Mouse (Mus musculus): ENCODE measurements at regions not wholly inside any gene's neighbourhood (a gene's known extent, or its start where the extent isn't known, plus 50 kb on each side); places are given as distances from the start of the nearest gene placed in this dataset.

DNA sequence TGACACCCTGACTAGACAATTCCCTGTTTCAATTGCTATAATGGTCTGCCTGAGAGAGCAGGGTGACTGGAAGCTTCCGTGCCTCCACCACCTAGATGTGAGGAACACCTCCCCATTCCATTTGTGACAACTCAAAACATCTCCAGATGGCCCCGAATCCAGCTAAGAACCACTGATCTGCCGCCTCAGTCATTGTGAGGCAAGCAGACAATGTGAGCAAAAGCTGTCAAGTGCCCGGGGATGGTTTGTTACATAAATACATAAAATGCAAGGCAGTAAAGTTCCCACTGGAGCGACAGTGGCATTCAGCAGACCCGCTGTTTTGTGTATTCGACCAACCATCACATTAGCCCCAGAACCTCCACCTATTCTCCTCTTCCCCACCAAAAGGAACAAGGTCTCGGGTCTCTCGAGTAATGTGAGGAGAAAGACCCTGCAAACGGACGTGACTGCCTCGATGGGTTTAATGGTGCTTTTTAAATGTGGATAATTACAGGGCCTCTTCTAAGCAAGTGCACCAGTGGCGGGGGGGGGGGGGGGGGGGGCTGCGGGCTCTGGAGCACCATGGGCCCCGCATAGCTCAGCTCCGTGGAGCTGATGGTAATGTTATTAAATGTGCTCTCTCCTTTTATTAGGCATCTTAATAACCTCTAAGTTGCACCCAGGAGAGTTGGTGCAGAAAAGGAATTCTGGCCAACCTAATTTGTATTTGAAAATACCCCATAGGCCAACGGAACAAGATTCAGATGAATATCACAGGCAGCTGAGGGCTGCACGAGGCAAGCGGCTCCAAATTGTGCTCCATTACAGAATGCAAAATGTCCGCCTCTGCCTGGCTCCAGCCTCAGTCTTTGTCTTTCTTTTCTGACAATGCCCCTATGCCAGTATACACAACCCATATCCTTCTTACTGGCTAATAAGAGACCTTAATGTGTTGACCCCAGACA is 360.6 kb upstream of the Clint1 start:
- H3K27me3 ChIP-seq (ENCODE audit: control insufficient read depth, insufficient read depth, low read length) = no peaks in the 10 kb centered on the region
- H3K4me1 ChIP-seq (replicated peaks; ENCODE audit: control insufficient read depth, insufficient read depth, low read length) = no peaks in the 10 kb centered on the region
- WGBS = 76% methylated on average over 20 of the region's 20 CpGs
- TF ChIP-seq CTCF (IDR thresholded peaks at IDR 0.05; ENCODE audit: borderline replicate concordance, control insufficient read depth, extremely low read depth, insufficient read depth, low read length, poor library complexity) (no peak), POLR2A (IDR thresholded peaks at IDR 0.05; ENCODE audit: control insufficient read depth, extremely low read depth, insufficient read depth, low read length, poor library complexity) (no peak)
- no peaks in the 10 kb centered on the region for H3K36me3 ChIP-seq (ENCODE audit: control insufficient read depth, insufficient read depth, low read length)
- H3K27ac ChIP-seq (ENCODE audit: control insufficient read depth, insufficient read depth, low read length) = no peak overlapping the region
- DNase-seq = no peak
- no peak overlapping the region for H3K4me3 ChIP-seq (ENCODE audit: control insufficient read depth, insufficient read depth, low read length)

DNA sequence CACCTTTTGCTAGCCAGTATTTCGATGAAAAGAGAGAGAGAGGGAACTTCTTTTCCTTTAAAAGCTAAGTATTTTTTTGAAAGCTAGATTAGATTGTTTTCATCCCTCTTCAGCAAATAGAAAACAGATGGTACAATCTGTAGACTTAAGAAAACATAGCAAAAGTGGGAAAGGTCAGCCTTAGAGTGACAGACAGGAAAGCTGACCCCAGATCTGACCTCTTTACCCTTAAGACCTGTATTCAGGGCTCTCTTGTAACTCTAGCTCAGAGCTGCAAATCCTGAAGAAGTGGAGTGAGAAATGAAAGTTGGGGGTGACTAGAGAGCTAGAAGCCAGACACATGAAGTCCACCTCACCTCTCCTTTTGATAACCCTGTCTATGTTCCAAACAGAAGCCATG is 356.6 kb upstream of the Clint1 start:
- Histone ChIP-seq H3K27ac (ENCODE audit: control insufficient read depth, insufficient read depth, low read length) (no peak overlapping the region), H3K4me1 (replicated peaks; ENCODE audit: control insufficient read depth, insufficient read depth, low read length) (no peaks in the 10 kb centered on the region), H3K36me3 (ENCODE audit: control insufficient read depth, insufficient read depth, low read length) (no peaks in the 10 kb centered on the region), H3K27me3 (ENCODE audit: control insufficient read depth, insufficient read depth, low read length) (no peaks in the 10 kb centered on the region), H3K4me3 (ENCODE audit: control insufficient read depth, insufficient read depth, low read length) (no peak overlapping the region)
- 58% methylated on average over 1 of the region's 1 CpGs for WGBS
- DNase-seq = no peak
- TF ChIP-seq CTCF (IDR thresholded peaks at IDR 0.05; ENCODE audit: borderline replicate concordance, control insufficient read depth, extremely low read depth, insufficient read depth, low read length, poor library complexity) = no peak
- no peak for TF ChIP-seq POLR2A (IDR thresholded peaks at IDR 0.05; ENCODE audit: control insufficient read depth, extremely low read depth, insufficient read depth, low read length, poor library complexity)

DNA sequence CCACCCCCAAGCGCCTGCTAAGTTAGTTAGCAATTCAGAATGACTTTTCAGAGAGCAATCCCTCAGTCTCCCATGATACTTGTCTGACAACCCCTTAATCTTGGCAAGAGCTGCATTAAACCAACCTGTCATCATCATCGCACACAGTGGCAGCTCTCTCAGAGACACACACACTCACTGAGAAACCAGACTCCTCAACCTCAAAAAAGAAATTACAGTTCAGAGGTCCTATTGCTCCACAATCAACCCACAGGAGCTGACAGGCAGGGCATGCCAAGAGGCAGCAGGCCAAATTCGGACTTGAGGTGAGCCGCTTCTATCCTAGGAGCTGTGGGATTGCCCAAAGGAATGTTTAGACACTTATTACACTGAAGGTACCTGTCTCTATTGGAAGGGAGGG is 343.3 kb upstream of the Clint1 start:
- Histone ChIP-seq H3K4me3 (ENCODE audit: control insufficient read depth, insufficient read depth, low read length) (no peak overlapping the region), H3K27ac (ENCODE audit: control insufficient read depth, insufficient read depth, low read length) (no peak overlapping the region), H3K27me3 (ENCODE audit: control insufficient read depth, insufficient read depth, low read length) (no peaks in the 10 kb centered on the region), H3K4me1 (replicated peaks; ENCODE audit: control insufficient read depth, insufficient read depth, low read length) (no peaks in the 10 kb centered on the region), H3K36me3 (ENCODE audit: control insufficient read depth, insufficient read depth, low read length) (no peaks in the 10 kb centered on the region)
- DNase-seq = no peak
- 78% methylated on average over 4 of the region's 4 CpGs for WGBS
- TF ChIP-seq CTCF (IDR thresholded peaks at IDR 0.05; ENCODE audit: borderline replicate concordance, control insufficient read depth, extremely low read depth, insufficient read depth, low read length, poor library complexity) (no peak), POLR2A (IDR thresholded peaks at IDR 0.05; ENCODE audit: control insufficient read depth, extremely low read depth, insufficient read depth, low read length, poor library complexity) (no peak)

DNA sequence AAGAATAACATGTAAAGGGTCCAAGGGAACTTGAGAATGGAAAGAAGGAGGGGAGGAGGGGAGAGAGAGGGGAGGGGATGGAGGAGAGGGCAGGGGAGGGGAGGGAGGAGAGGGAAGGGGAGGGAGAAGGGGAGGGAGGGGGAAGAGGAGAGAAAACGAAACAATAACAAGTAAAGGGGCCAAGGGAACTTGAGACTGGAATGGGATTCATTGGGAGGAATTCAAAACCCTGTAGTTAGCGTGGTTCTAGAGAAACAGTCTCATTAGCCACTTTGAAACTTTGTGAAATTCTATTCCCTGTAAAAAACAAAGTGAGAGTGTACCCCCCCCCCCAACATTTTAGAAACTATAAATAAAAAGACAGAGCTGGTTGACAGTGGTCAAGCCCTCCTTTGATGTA is 342.6 kb upstream of the Clint1 start:
- 63% methylated on average over 2 of the region's 2 CpGs for WGBS
- Histone ChIP-seq H3K4me3 (ENCODE audit: control insufficient read depth, insufficient read depth, low read length) (no peak overlapping the region), H3K36me3 (ENCODE audit: control insufficient read depth, insufficient read depth, low read length) (no peaks in the 10 kb centered on the region), H3K27ac (ENCODE audit: control insufficient read depth, insufficient read depth, low read length) (no peak overlapping the region), H3K4me1 (replicated peaks; ENCODE audit: control insufficient read depth, insufficient read depth, low read length) (no peaks in the 10 kb centered on the region), H3K27me3 (ENCODE audit: control insufficient read depth, insufficient read depth, low read length) (no peaks in the 10 kb centered on the region)
- TF ChIP-seq POLR2A (IDR thresholded peaks at IDR 0.05; ENCODE audit: control insufficient read depth, extremely low read depth, insufficient read depth, low read length, poor library complexity) (no peak), CTCF (IDR thresholded peaks at IDR 0.05; ENCODE audit: borderline replicate concordance, control insufficient read depth, extremely low read depth, insufficient read depth, low read length, poor library complexity) (no peak)
- no peak for DNase-seq

DNA sequence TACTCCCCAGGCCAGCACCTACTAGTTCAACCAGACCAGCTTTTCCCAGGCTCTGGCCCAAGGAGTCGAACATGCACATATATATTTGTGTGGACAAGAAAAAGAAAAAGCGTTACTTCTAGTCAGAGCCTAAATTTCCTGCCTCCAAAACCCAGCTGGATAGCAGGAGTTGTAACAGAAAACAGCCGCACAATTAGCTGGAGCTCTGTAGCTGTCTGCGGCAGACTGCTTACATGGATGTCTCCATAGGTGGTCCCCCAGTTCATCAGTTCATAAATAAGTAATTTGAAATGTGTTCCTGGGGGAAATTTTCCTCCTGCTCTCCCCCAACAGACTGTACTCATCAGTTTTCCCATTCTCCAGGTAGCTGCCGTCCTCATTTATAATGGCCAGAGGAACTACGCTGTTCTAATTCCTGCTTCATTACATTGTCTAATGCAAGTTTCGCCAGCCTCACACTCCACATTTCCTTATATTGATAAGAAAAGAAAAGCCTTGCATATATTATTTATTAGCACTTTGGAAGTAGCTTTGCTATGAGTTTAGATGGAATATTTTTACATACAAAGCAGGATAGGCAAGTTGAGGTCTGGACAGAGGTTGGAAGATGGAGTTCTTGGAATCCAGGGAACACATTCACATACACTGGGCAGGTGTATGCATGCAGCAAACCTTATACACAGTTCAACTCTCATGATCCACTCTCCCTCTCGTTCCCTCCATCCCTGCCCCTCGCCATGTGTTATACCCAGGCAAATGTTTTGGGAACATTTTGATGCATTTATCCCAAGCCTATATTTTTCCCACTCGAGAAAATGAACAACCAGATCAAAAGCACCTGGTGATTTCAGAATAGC is 337.2 kb upstream of the Clint1 start:
- 87% methylated on average over 10 of the region's 10 CpGs for WGBS
- no peaks in the 10 kb centered on the region for H3K4me1 ChIP-seq (replicated peaks; ENCODE audit: control insufficient read depth, insufficient read depth, low read length)
- no peaks in the 10 kb centered on the region for H3K36me3 ChIP-seq (ENCODE audit: control insufficient read depth, insufficient read depth, low read length)
- H3K4me3 ChIP-seq (ENCODE audit: control insufficient read depth, insufficient read depth, low read length) = no peak overlapping the region
- no peak overlapping the region for H3K27ac ChIP-seq (ENCODE audit: control insufficient read depth, insufficient read depth, low read length)
- TF ChIP-seq CTCF (IDR thresholded peaks at IDR 0.05; ENCODE audit: borderline replicate concordance, control insufficient read depth, extremely low read depth, insufficient read depth, low read length, poor library complexity) (no peak), POLR2A (IDR thresholded peaks at IDR 0.05; ENCODE audit: control insufficient read depth, extremely low read depth, insufficient read depth, low read length, poor library complexity) (no peak)
- DNase-seq = no peak
- no peaks in the 10 kb centered on the region for H3K27me3 ChIP-seq (ENCODE audit: control insufficient read depth, insufficient read depth, low read length)

DNA sequence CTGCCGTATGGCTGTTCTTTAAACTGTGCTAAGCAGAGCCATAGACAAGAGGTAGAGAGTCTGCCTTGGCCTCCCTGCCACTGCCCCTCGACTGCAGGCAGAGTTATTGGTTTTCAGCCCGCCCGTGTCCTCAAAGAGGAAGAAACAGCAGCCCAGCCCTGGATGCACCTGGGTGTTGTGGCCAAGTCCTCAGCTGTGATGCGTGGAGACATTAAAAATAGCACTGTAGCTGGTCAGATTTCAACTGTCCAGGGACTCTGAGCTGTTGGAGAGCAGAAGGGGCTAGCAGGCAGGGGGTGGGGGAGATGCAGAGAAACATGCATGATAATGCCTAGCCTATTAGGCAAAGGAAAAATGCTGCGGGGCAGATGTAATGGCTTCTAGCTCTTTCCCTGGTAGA is 327.1 kb upstream of the Clint1 start:
- Histone ChIP-seq H3K27ac (ENCODE audit: control insufficient read depth, insufficient read depth, low read length) (no peak overlapping the region), H3K4me1 (replicated peaks; ENCODE audit: control insufficient read depth, insufficient read depth, low read length) (no peaks in the 10 kb centered on the region), H3K27me3 (ENCODE audit: control insufficient read depth, insufficient read depth, low read length) (no peaks in the 10 kb centered on the region), H3K36me3 (ENCODE audit: control insufficient read depth, insufficient read depth, low read length) (no peaks in the 10 kb centered on the region), H3K4me3 (ENCODE audit: control insufficient read depth, insufficient read depth, low read length) (no peak overlapping the region)
- no peak for DNase-seq
- TF ChIP-seq CTCF (IDR thresholded peaks at IDR 0.05; ENCODE audit: borderline replicate concordance, control insufficient read depth, extremely low read depth, insufficient read depth, low read length, poor library complexity) = no peak
- no peak for TF ChIP-seq POLR2A (IDR thresholded peaks at IDR 0.05; ENCODE audit: control insufficient read depth, extremely low read depth, insufficient read depth, low read length, poor library complexity)
- WGBS = 36% methylated on average over 6 of the region's 6 CpGs

Measured in thymus, adult 2 months (tissue).